In genomic region chr13:18344580-18345333, GRCm38 (mm10) we compare ENCODE assay signal across 23 mouse cellular contexts. TPM values are rescaled to one million over a fixed set of nuclear protein-coding genes. Genes with fewer than 3 reads are reported as not detected.
"Had no signal": no experiment of that assay in that cellular context is flagged by ENCODE, and none has a peak within 500 bp of the region (broad histone marks: within the 10 kb centered on the region; RNA-seq: fewer than 3 reads in every experiment).

No protein-coding gene starts in this region.

- H3K36me3 ChIP-seq: lung, embryonic 15.5 days; stomach, embryonic 15.5 days had no signal

- H3K4me3 ChIP-seq: layer of hippocampus, adult 2 months; left cerebral cortex, adult 2 months; lung, embryonic 15.5 days; megakaryocyte, embryonic 14.5 days; stomach, embryonic 15.5 days had no signal

- DNase-seq: kidney, adult 18-20 months; kidney, adult 9 months; kidney, postnatal 14 days; layer of hippocampus, adult 9-11 months; lung, adult 18-20 months; lung, postnatal 10 days; lung, postnatal 36 days; midbrain, embryonic 14.5 days; right cerebral cortex, adult 18-20 months; right cerebral cortex, postnatal 14 days; right cerebral cortex, postnatal 4 days; thymus, postnatal 25 days had no signal

- H3K27me3 ChIP-seq: lung, embryonic 15.5 days; megakaryocyte, embryonic 14.5 days; stomach, embryonic 15.5 days had no signal

- H3K27ac ChIP-seq: layer of hippocampus, adult 2 months; left cerebral cortex, adult 2 months; lung, embryonic 15.5 days; stomach, embryonic 15.5 days had no signal

- ATAC-seq: inflammation-experienced regulatory T-cells, adult 6 months; intestine, embryonic 16.5 days had no signal

- H3K4me2 ChIP-seq: lung, embryonic 15.5 days; midbrain, embryonic 11.5 days; stomach, embryonic 15.5 days had no signal

- H3K9ac ChIP-seq: lung, embryonic 15.5 days; stomach, embryonic 15.5 days had no signal

- H3K9me3 ChIP-seq: lung, embryonic 15.5 days; megakaryocyte, embryonic 14.5 days; stomach, embryonic 15.5 days had no signal

- H3K4me1 ChIP-seq: lung, embryonic 15.5 days; megakaryocyte, embryonic 14.5 days; stomach, embryonic 15.5 days had no signal

RNA-seq across cellular contexts. Expression of gene Pou6f2, which starts 52.7 kb away (rescaled TPM):
- polyA plus RNA-seq: kidney, embryonic 16.5 days; large intestine, adult 2 months; thymus, postnatal 0 days had no signal
